Mouse (Mus musculus) adrenal gland, postnatal 36 days (tissue): ENCODE measurements around the gene Gmnc. TPM values are rescaled to one million over a fixed set of nuclear protein-coding genes. Genes with fewer than 3 reads are reported as not detected.
A peak's percentile ranks its signal among the peaks of the same experiment; 100 is the strongest.

ENCODE experiments used
- DNase-seq, 2 experiments: peaks; one replicate each; pipeline ENCODE4 v3.0.0; 2021; ENCODE audit warnings: mixed read lengths in 1 of 2
- long read RNA-seq, 2 experiments: library from polyadenylated mRNA; stranded (forward); transcript quantifications; one replicate each; pipeline ENCODE4 v2.0.0; 2021; ENCODE audit warnings: borderline sequencing depth in 2 of 2
- total RNA-seq, 2 experiments: library from RNA; stranded (reverse); gene quantifications; 2 replicates each; pipeline ENCODE4 v1.2.3; 2021

Gene Gmnc
- not detected for total RNA-seq
- long read RNA-seq, experiment 1, result 0 reads
- long read RNA-seq, experiment 2, result 0 reads

DNA sequence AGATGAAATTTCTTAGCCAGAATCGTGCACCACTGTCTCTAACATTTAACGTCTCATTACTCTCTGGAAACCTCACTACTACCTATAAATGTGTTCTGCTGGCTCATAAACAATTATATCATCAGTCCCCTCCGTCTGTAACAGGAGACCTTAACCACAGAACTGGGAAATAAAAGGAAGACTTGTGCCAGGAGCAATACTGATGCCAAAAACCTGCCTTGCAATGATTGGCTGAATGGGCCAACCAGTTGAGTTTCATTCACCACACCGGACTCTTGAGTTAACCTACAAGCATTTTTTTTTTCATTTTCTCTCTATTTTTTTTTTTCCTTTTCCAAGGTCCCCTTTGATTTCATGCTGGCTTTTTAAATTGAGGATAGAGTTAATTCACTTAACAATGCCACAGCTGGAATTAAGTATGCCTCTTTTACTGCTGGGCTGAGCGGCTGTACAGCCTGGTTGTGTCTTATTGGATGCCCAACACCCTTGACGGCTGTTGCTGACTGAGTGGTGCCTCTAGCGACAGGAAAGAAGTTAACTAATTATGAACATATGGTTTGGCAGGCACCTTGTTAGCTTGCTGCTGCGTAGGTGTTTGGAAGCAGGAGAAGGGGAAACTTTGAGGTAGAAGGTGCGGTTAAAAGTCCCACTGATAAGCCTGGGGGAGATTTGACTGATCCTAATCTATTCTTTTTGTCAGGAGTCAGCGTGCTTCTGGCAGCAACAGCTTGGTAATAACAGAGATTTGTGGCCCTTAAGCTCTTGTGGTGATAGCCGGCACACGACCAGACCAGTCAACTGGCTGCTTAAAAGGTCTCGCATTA, at the start of gene Gmnc:
Gene Gmnc (minus strand): TSS at position 176 of the 824 bp plus-strand sequence.
- no peak for DNase-seq

DNA sequence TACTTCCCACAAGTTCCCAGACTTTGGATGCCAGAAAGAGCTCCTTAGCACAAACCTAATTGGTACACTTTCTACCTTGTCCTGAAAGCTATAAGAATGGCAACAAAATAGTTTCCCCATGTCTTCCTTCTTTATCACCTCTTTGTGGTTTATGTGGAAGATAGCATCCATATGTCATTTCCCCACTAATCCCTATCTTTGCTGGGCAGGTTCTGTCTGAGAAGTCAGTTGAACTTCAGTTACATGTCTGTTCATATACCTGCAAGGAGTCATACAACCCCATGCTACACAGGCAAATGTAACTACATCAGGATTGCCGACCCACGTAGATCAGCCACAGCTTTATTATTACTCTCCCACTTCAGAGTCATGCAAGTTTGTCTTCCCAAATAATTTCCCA, 35.8 kb upstream of the Gmnc start:
- no peak for DNase-seq

- DNase-seq, result no peak
Measured at GRCm38 (mm10) chr16:27026226-27026625, 34.8 kb upstream of the Gmnc start.

DNA sequence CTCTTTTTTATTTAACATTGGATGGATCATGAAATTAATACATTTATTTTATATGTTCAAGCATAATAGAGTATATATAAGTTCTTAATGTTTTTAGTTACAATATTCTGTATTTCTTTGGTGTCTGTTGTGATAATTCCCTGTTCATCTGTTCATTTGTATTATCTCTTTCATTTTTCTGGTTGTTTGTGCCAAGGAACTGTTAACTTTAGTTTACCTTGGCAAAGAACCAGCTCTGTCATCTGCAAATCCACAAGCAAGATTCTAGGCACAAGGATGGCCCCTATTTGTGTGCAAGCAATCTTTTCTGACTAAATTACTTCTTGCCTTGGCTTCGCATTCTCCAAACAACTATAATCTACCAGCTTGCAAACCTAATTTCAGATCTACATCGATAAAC, 31.3 kb upstream of the Gmnc start:
- no peak for DNase-seq

DNA sequence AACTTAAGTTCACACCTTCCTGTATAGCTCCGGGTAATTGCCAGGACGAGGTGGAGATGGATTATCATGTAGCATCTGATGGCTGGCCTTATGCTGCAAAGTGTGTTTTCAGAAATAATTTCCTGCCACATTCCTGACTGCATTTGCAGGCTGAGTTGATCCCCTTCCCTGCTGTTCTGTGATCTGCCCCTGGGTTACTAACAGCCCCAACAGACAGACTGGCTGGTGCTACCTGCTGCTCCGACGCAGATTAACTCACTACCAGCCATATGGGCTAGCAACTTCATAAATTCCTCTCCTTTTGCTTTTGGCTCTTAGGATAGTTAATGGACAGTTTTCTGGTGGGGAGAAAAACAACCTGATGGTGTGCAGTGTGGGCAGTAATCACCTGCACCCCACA, 25.9 kb upstream of the Gmnc start:
- DNase-seq, result no peak

GRCm38 (mm10) chr16:27002714-27003113, 11.3 kb upstream of the Gmnc start:
- DNase-seq, result no peak

DNA sequence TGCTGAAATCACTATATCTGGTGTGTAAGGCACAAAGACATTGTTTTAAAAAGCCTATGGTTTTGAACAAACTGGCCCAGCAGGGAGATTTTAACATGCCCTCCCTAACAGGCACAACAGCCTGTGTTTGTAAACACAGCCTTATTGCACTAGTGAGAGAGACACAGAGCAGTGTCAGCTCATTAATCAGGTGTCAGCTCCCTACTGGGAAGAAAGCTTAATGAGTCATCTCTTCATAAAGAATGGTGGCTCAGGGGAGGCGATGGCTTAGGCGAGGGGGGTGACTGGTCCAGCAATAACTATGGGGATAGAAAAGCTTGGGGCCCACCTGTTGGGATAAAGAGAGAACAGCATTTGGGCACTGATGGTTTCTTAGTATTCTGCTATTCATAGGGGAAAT, 8.1 kb upstream of the Gmnc start:
- DNase-seq, result no peak

DNA sequence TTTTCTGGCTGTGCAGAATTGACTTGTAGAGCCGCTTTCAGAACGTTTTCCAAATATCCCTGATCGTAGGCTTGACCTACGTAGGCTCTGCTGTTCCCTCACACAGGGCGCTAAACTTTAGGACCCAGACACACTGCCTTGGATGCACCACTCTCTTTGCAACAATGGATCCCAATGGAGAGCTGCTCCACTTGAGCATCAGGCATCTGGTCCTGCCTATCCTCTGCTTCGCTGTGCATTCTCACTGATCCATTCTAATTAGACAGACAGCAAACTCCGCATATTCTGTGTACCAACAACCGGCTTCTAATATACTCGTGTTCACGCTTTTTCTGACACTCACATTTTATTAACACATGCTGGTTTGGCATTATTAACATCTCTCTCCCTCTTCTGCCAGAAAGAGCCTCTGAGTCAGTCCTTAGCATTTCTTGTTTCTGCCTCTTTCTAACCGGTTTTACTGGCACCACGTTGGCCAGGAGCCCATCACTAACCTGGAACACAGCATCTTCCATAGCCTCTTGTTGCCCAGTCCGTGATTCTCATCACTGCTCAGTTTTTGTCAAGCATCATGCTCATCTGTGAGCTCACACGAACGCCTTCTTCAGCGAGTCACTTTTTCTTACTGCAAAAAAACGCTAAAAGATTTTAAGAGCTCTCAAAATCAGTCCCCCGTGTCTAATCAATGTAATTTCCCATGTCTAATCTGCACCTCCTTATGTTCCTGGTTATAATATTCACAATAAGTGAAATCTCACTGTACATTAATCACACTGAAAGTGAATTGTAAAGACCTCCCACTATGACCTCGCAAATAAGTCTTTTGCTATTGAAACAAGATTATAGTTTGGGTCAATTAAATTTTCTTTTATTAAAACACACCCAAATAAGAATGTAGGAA, 1.8 kb downstream of the Gmnc start:
- DNase-seq, result no peak

GRCm38 (mm10) chr16:26988188-26988587, 3.3 kb downstream of the Gmnc start:
- DNase-seq, result no peak

DNA sequence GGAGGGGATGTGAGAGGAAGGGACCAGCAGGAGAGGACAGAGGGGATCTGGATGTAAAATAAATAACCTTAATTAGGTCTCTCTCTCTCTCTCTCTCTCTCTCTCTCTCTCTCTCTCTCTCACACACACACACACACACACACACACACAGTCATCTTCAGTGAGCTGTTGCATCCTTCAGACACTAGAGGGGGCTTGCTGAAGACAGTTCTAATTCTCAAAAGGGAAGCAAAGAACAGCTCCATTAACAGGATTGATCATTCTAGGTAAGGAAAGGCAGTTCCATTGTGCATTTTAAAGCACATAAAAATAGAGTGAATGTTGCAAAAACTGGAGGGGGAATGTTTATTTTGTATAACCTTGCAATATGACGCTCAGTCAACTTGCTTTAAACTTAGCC, 5.7 kb downstream of the Gmnc start:
- no peak for DNase-seq

DNA sequence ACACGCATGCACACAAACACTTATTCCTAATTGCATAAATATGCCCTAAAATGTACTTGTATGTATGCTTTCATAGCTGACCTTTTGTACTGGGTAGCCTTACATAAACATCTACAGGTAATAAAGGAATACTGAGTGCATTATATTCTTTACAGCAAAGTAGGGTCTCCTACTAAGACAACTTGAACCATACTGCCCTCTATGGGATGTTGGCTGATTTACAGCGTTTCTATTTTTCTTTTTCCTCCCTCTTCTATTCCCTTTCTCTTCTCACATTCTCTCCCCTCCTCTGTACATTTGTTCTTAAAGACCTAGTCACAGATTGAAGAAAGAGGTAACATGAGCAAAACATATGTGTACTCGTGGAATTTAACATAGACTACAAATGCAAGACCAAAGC, 9.3 kb downstream of the Gmnc start:
- DNase-seq, result no peak

GRCm38 (mm10) chr16:26967967-26968366, 23.5 kb downstream of the Gmnc start:
- DNase-seq, result peak; percentile 8 to 42

DNA sequence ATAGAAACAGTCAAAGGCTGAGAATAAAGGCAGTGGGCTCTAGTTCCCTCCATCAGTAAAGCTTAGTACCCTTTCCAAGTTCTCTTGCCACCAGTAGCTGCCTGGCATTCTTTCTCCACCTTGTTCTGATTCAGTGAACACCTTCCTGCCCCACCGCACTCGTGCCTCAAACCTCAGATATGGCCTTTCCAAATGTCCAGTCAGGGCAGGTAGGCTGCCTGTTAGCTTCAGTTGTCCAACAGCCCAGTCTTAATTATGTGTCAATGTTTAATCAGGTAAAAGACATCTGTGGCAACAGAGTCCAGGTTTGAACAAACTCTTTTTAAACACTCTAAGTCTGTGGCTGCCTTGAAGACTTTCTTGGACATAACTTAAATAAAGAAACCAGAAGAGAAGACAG, 24.6 kb downstream of the Gmnc start:
- DNase-seq, result no peak

DNA sequence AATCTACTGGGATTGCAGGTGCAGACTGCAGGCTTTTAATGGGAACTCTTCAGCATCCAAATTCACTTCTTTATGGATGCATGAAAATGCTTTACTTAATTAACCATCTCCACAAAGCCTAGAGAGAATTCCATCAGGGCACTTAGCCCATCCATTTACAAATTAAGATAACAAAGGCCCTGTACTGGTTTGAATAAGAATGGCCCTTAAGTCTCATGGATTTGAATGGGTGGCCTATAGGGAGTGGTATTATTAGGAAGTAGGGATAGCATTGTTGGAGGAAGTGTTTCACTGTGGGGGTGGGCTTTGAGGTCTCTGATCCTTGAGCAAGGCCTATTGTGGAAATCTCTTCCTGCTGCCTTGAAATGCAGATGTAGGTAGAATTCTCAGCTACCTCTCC, 29.5 kb downstream of the Gmnc start:
- DNase-seq, result no peak

DNA sequence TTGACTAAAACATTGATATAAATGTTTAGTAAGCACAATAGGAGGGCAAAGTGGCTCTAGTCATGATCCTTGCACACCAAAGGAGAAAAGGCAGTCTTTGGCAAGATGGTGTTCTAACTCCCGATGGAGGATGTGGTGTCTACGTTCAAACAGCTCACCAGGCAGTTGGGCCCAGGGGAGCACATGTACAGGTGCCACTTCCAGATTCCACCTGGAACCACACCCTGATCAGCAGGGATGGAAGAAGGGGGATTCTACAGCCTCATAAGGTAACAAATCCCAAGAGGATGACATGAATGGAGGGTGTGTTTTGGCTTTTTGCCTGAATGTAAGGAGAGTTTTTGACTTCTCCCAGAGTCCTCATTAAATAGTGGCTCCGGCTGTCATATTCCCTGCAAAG, 39.9 kb downstream of the Gmnc start:
- DNase-seq, result no peak

DNA sequence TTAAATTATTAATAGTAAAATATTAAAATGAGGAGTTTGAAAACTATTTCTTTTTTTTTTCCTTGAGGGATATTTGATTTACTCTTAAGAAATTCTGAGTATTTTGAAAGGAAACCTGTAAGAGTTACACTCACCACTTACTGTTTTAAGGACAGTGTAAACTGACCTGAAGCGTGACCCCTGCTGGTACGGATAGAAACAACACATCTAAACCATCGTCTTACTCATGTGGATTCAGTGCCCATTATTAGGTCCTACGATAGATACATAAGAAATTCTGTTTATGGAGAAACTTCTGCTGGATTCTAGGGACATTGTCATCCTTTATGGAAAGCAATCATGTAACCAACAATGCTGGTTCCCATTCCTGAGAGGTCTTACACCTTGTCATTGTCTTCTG, 41.2 kb downstream of the Gmnc start:
- peak in 1 of 2 experiments; percentile 5 for DNase-seq

GRCm38 (mm10) chr16:26903968-26904367, 87.5 kb downstream of the Gmnc start:
- peak in 1 of 2 experiments; percentile 1 for DNase-seq

- peak; percentile 82 to 83 for DNase-seq
Measured at GRCm38 (mm10) chr16:26901471-26901870, 90.0 kb downstream of the Gmnc start.

GRCm38 (mm10) chr16:26886337-26886736, 105.1 kb downstream of the Gmnc start:
- DNase-seq, result no peak

DNA sequence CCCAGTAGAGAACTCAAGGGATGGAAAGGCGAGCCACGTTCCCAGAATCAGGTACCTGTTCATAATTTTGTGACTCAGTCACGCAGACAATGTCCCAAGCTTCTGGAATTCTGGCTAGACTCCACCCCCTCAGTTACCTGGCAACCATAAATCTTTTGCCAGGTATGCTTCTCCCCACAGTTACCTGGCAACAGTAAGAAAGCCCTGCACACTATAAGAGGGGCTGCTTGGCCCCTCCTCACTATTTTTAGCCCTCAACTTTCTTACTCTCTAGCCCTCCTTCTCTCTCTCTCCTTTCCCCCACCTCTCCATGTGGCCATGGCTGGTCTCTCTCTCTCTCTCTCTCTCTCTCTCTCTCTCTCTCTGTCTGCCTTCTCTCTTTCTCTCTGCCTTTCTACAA, 114.6 kb downstream of the Gmnc start:
- DNase-seq, result no peak
